Mouse (Mus musculus): ENCODE results near the gene Amn. TPM values are rescaled to one million over a fixed set of nuclear protein-coding genes. Genes with fewer than 3 reads are reported as not detected.

Gene Amn
- polyA plus RNA-seq, 1 experiment from 2014 or later = 43.9 TPM

GRCm38 (mm10) chr12:111241916-111242315 lies 29.0 kb upstream of the Amn start:
- peaks cover 31% of the 10 kb centered on the region for H3K4me1 ChIP-seq
- H3K27ac ChIP-seq = no peak overlapping the region
- no peaks in the 10 kb centered on the region for H3K27me3 ChIP-seq
- ATAC-seq (replicated peaks; ENCODE audit: low FRiP score) = no peak
- H3K4me3 ChIP-seq (replicated peaks) = no peak overlapping the region
- no peaks in the 10 kb centered on the region for H3K9me3 ChIP-seq (replicated peaks)
- peaks cover 57% of the 10 kb centered on the region for H3K36me3 ChIP-seq
- WGBS = 98% methylated on average over 6 of the region's 6 CpGs
- no peak overlapping the region for H3K9ac ChIP-seq
- H3K4me2 ChIP-seq = no peak overlapping the region

- H3K36me3 ChIP-seq = peaks cover 60% of the 10 kb centered on the region
- no peak for ATAC-seq (replicated peaks; ENCODE audit: low FRiP score)
- WGBS = 75% methylated on average over 5 of the region's 5 CpGs
These were observed 28.5 kb upstream of the Amn start for GRCm38 (mm10) chr12:111242346-111242745.

GRCm38 (mm10) chr12:111243733-111244132 lies 27.2 kb upstream of the Amn start:
- H3K9ac ChIP-seq = no peak overlapping the region
- peaks cover 70% of the 10 kb centered on the region for H3K36me3 ChIP-seq
- no peak overlapping the region for H3K4me3 ChIP-seq (replicated peaks)
- no peak overlapping the region for H3K4me2 ChIP-seq
- no peak overlapping the region for H3K27ac ChIP-seq
- peaks cover 15% of the 10 kb centered on the region for H3K4me1 ChIP-seq
- no peaks in the 10 kb centered on the region for H3K27me3 ChIP-seq
- no peaks in the 10 kb centered on the region for H3K9me3 ChIP-seq (replicated peaks)
- ATAC-seq (replicated peaks; ENCODE audit: low FRiP score) = no peak
- 89% methylated on average over 12 of the region's 12 CpGs for WGBS

More at GRCm38 (mm10) chr12:111242346-111242745, 28.5 kb upstream of the Amn start:
- H3K9me3 ChIP-seq (replicated peaks) = no peaks in the 10 kb centered on the region
- no peak overlapping the region for H3K9ac ChIP-seq
- H3K27me3 ChIP-seq = no peaks in the 10 kb centered on the region
- H3K4me3 ChIP-seq (replicated peaks) = no peak overlapping the region
- H3K27ac ChIP-seq = no peak overlapping the region
- H3K4me1 ChIP-seq = peaks cover 29% of the 10 kb centered on the region
- no peak overlapping the region for H3K4me2 ChIP-seq

GRCm38 (mm10) chr12:111245070-111245469 lies 25.8 kb upstream of the Amn start:
- H3K4me3 ChIP-seq (replicated peaks) = no peak overlapping the region
- WGBS = 83% methylated on average over 6 of the region's 6 CpGs
- no peak overlapping the region for H3K9ac ChIP-seq
- H3K4me1 ChIP-seq = peaks cover 5% of the 10 kb centered on the region
- no peak overlapping the region for H3K27ac ChIP-seq
- peaks cover 70% of the 10 kb centered on the region for H3K36me3 ChIP-seq
- ATAC-seq (replicated peaks; ENCODE audit: low FRiP score) = no peak
- H3K27me3 ChIP-seq = no peaks in the 10 kb centered on the region
- no peak overlapping the region for H3K4me2 ChIP-seq
- no peaks in the 10 kb centered on the region for H3K9me3 ChIP-seq (replicated peaks)

GRCm38 (mm10) chr12:111246808-111247464 lies 24.0 kb upstream of the Amn start:
- no peak overlapping the region for H3K27ac ChIP-seq
- H3K27me3 ChIP-seq = no peaks in the 10 kb centered on the region
- 92% methylated on average over 9 of the region's 9 CpGs for WGBS

GRCm38 (mm10) chr12:111249095-111249494 lies 21.8 kb upstream of the Amn start:
- ATAC-seq (replicated peaks; ENCODE audit: low FRiP score) = no peak
- Histone ChIP-seq H3K4me2 (no peak overlapping the region), H3K4me1 (peaks cover 7% of the 10 kb centered on the region; the same call in 1 of the 2 replicates), H3K27ac (no peak overlapping the region), H3K27me3 (no peaks in the 10 kb centered on the region), H3K9ac (no peak overlapping the region), H3K9me3 (replicated peaks) (no peaks in the 10 kb centered on the region), H3K36me3 (peaks cover 45% of the 10 kb centered on the region), H3K4me3 (replicated peaks) (no peak overlapping the region)
- WGBS = 54% methylated on average over 3 of the region's 3 CpGs

More at GRCm38 (mm10) chr12:111246808-111247464, 24.0 kb upstream of the Amn start:
- H3K36me3 ChIP-seq = peaks cover 62% of the 10 kb centered on the region
- H3K4me1 ChIP-seq = peaks cover 7% of the 10 kb centered on the region; the same call in 1 of the 2 replicates
- no peak for ATAC-seq (replicated peaks; ENCODE audit: low FRiP score)
- H3K9ac ChIP-seq = no peak overlapping the region
- no peaks in the 10 kb centered on the region for H3K9me3 ChIP-seq (replicated peaks)
- H3K4me3 ChIP-seq (replicated peaks) = no peak overlapping the region
- no peak overlapping the region for H3K4me2 ChIP-seq

- 0 out of 2 replicates have a peak, but pooled peaks have one; percentile 56 for ATAC-seq (replicated peaks; ENCODE audit: low FRiP score)
- H3K4me1 ChIP-seq = peaks cover 7% of the 10 kb centered on the region; the same call in 1 of the 2 replicates
- H3K4me2 ChIP-seq = no peak overlapping the region
- H3K9ac ChIP-seq = no peak overlapping the region
- peaks cover 36% of the 10 kb centered on the region for H3K36me3 ChIP-seq
- WGBS = 60% methylated on average over 8 of the region's 8 CpGs
- no peak overlapping the region for H3K4me3 ChIP-seq (replicated peaks)
- H3K9me3 ChIP-seq (replicated peaks) = no peaks in the 10 kb centered on the region
- H3K27ac ChIP-seq = no peak overlapping the region
- H3K27me3 ChIP-seq = no peaks in the 10 kb centered on the region
These were observed 20.8 kb upstream of the Amn start for GRCm38 (mm10) chr12:111250116-111250515.

GRCm38 (mm10) chr12:111251227-111251626 lies 19.7 kb upstream of the Amn start:
- 61% methylated on average over 9 of the region's 9 CpGs for WGBS
- H3K4me3 ChIP-seq (replicated peaks) = no peak overlapping the region
- no peaks in the 10 kb centered on the region for H3K9me3 ChIP-seq (replicated peaks)
- peaks cover 36% of the 10 kb centered on the region for H3K36me3 ChIP-seq
- H3K9ac ChIP-seq = no peak overlapping the region
- ATAC-seq (replicated peaks; ENCODE audit: low FRiP score) = no peak
- H3K27me3 ChIP-seq = no peaks in the 10 kb centered on the region
- H3K4me2 ChIP-seq = no peak overlapping the region
- no peak overlapping the region for H3K27ac ChIP-seq
- peaks cover 7% of the 10 kb centered on the region; the same call in 1 of the 2 replicates for H3K4me1 ChIP-seq

- Histone ChIP-seq H3K4me1 (peaks cover 7% of the 10 kb centered on the region), H3K9ac (no peak overlapping the region), H3K4me2 (no peak overlapping the region), H3K36me3 (peaks cover 55% of the 10 kb centered on the region), H3K9me3 (replicated peaks) (no peaks in the 10 kb centered on the region), H3K27me3 (no peaks in the 10 kb centered on the region; the same call in 1 of the 2 replicates), H3K4me3 (replicated peaks) (no peak overlapping the region), H3K27ac (no peak overlapping the region)
- 90% methylated on average over 16 of the region's 16 CpGs for WGBS
- ATAC-seq (replicated peaks; ENCODE audit: low FRiP score) = no peak
These were observed 7.2 kb upstream of the Amn start for GRCm38 (mm10) chr12:111263650-111264049.

GRCm38 (mm10) chr12:111265212-111265611 lies 5.7 kb upstream of the Amn start:
- Histone ChIP-seq H3K9ac (no peak overlapping the region), H3K4me3 (replicated peaks) (no peak overlapping the region), H3K4me1 (peaks cover 7% of the 10 kb centered on the region), H3K4me2 (no peak overlapping the region), H3K36me3 (peaks cover 44% of the 10 kb centered on the region), H3K27me3 (peaks cover 10% of the 10 kb centered on the region), H3K27ac (no peak overlapping the region), H3K9me3 (replicated peaks) (no peaks in the 10 kb centered on the region)
- 61% methylated on average over 5 of the region's 5 CpGs for WGBS
- no peak for ATAC-seq (replicated peaks; ENCODE audit: low FRiP score)

GRCm38 (mm10) chr12:111266592-111266991 lies 4.3 kb upstream of the Amn start:
- no peaks in the 10 kb centered on the region for H3K9me3 ChIP-seq (replicated peaks)
- peaks cover 32% of the 10 kb centered on the region for H3K36me3 ChIP-seq
- H3K27ac ChIP-seq = no peak overlapping the region
- no peak overlapping the region for H3K9ac ChIP-seq
- H3K4me1 ChIP-seq = peaks cover 18% of the 10 kb centered on the region
- ATAC-seq (replicated peaks; ENCODE audit: low FRiP score) = no peak
- no peak overlapping the region for H3K4me3 ChIP-seq (replicated peaks)
- H3K4me2 ChIP-seq = no peak overlapping the region
- WGBS = 65% methylated on average over 12 of the region's 12 CpGs
- H3K27me3 ChIP-seq = peaks cover 24% of the 10 kb centered on the region

- no peak overlapping the region for H3K4me2 ChIP-seq
- peaks cover 36% of the 10 kb centered on the region for H3K27me3 ChIP-seq
- WGBS = 66% methylated on average over 4 of the region's 4 CpGs
- H3K27ac ChIP-seq = no peak overlapping the region
- no peak overlapping the region for H3K4me3 ChIP-seq (replicated peaks)
- H3K9me3 ChIP-seq (replicated peaks) = no peaks in the 10 kb centered on the region
- peaks cover 26% of the 10 kb centered on the region for H3K4me1 ChIP-seq
- H3K36me3 ChIP-seq = peaks cover 23% of the 10 kb centered on the region
- ATAC-seq (replicated peaks; ENCODE audit: low FRiP score) = no peak
- no peak overlapping the region for H3K9ac ChIP-seq
These were observed 3.1 kb upstream of the Amn start for GRCm38 (mm10) chr12:111267673-111268325.

Data from kidney, embryonic 15.5 days (tissue).